Mouse (Mus musculus) stomach, embryonic 16.5 days (tissue): ENCODE results near the gene Gm5640. TPM values are rescaled to one million over a fixed set of nuclear protein-coding genes. Genes with fewer than 3 reads are reported as not detected.
"Not testable (repeated sequence)": the region's sequence is repeated elsewhere in the genome, so short reads cannot be mapped to it uniquely, and the experiment has no call there.

Experiments
- ATAC-seq: fragments of 200-750 bp; cut with Nextera tagmentation; 2 replicates; pipeline ENCODE4 v1.8.0; 2017; ENCODE audit warnings: moderate number of reproducible peaks, moderate TSS enrichment; ENCODE audit not compliant: insufficient read depth, low FRiP score
- H3K27ac ChIP-seq: fragments of 300-500 bp; sonication (generic); 2 replicates; pipeline ENCODE4 v1.5.1; 2014; ENCODE audit warnings: low read length
- H3K27me3 ChIP-seq: fragments of 300-500 bp; sonication (generic); 2 replicates; pipeline ENCODE4 v1.6.1; 2014; ENCODE audit warnings: low read length, control low read depth, mixed read lengths; ENCODE audit not compliant: control insufficient read depth, insufficient read depth
- H3K36me3 ChIP-seq: fragments of 300-500 bp; sonication (generic); 2 replicates; pipeline ENCODE4 v1.6.1; 2014; ENCODE audit warnings: low read length; ENCODE audit not compliant: control insufficient read depth, insufficient read depth
- H3K4me1 ChIP-seq: fragments of 300-500 bp; sonication (generic); 2 replicates; pipeline ENCODE4 v1.6.1; 2014; ENCODE audit warnings: low read length, control low read depth, mixed read lengths; ENCODE audit not compliant: control insufficient read depth, insufficient read depth
- H3K4me2 ChIP-seq: fragments of 300-500 bp; sonication (generic); 2 replicates; pipeline ENCODE4 v1.6.1; 2014; ENCODE audit warnings: low read depth, low read length, mixed read lengths
- H3K4me3 ChIP-seq: fragments of 300-500 bp; sonication (generic); replicated peaks from 2 replicates; pipeline ENCODE4 v1.5.1; 2014; ENCODE audit warnings: mild to moderate bottlenecking, low read length
- H3K9ac ChIP-seq: fragments of 300-500 bp; sonication (generic); 2 replicates; pipeline ENCODE4 v1.6.1; 2014; ENCODE audit warnings: low read length
- H3K9me3 ChIP-seq: fragments of 300-500 bp; sonication (generic); replicated peaks from 2 replicates; pipeline ENCODE4 v1.6.1; 2016; ENCODE audit warnings: low read length, control low read depth; ENCODE audit not compliant: control insufficient read depth
- WGBS: fragments of 180-500 bp; shearing (Covaris S2); extraction: QIAGEN DNeasy Blood & Tissue Kit; methylation state at CpG from one replicate; pipeline ENCODE4 v1.1.7; 2014; 5-methylcytosine and 5-hydroxymethylcytosine counted together
- polyA plus RNA-seq: library from polyadenylated mRNA; unstranded; fragments of >200 nt; fragmentation: Nextera tagmentation; extraction: Ambion mirVana; gene quantifications from 2 replicates; pipeline ENCODE4 v1.2.1, GENCODE M21; 2015

Gm5640 gene
- polyA plus RNA-seq: not detected in 2 replicates

DNA sequence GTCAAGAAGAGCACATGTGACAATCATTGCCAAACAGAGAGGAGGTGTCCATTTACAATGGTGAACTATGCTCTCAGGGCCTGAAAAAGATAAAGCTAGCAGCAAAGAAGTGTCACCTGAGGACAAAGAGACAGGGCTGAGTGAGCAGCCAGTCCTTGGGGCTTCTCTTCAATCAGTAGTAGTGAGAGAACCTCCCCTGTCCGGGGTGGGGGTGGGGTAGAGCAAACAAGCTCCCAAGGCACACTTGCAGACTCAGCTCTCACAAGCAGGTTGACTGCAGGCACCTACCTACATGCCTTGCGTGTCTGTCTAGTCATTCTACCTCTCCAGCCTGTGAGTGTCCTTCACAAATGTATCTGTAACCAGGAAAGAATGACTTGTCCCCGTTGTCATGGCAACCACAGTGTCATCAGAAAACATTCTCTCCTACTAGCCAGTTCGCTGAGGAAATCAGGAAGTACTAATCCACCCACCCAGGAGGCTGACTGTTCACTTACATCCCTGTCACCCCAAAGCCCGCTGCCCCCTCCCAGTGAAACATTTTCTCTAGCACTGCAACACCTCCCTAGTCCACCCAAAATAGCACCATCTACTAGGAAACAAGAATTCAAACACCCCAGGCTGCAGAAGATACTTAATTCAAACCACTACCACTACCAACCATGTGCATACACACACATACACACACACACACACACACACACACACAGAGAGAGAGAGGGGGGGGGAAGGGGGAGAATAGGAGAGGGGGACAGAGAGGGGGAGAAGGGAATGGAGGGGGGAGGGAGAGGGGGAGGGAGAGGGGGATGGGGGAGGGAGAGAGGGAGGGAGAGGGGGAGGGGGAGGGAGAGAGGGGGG, at the start of gene Gm5640:
Gm5640 (minus strand) TSS at position 170 of the 858 bp plus-strand sequence.
- not testable (repeated sequence) for H3K9ac ChIP-seq, H3K4me3 ChIP-seq, H3K27ac ChIP-seq, H3K4me1 ChIP-seq, ATAC-seq, H3K27me3 ChIP-seq, H3K9me3 ChIP-seq, H3K4me2 ChIP-seq, H3K36me3 ChIP-seq
- 49% methylated on average over 2 of the region's 5 CpGs for WGBS

DNA sequence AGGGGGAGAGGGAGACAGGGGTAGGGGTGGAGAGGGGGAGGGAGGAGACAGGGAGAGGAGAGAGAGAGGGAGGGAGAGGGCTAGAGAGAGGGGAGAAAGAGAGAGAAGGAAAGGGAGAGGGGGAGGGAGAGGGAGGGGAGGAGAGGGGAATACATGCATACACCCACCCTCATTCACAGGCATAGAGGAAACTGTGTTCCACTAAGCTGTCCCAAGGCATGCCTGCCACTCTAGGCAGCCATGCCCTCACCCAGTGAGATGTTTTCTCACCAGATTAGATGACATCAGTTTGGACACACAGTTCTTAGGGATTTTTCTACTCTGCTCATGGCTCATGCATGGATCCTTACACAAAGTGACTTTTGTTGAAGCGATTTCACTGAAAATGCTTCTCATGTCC, 958 bp upstream of the Gm5640 start:
- no CpG with 5 or more reads among the region's 1 CpGs for WGBS
- H3K27ac ChIP-seq, H3K4me3 ChIP-seq, ATAC-seq, H3K27me3 ChIP-seq, H3K9me3 ChIP-seq, H3K36me3 ChIP-seq, H3K9ac ChIP-seq, H3K4me2 ChIP-seq, H3K4me1 ChIP-seq: not testable (repeated sequence)

DNA sequence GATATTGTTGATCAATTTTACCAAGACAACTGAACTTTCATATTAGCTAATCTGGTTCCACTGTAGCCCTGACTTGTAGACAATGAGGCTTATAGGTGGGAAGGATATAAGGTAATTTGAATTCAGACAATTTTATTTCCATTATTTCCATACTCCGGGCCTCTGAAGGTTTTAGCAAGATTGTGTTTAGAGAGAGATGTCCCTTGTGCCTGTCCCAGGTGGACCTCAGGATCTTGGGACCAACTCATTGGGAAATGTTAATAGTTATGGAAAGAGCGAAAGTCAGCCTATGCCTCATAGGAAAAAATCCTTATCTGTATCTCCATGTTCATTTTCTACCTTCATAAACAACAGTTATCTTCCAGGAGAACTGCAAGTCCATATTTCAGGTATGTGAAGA, 53.1 kb downstream of the Gm5640 start, which contains the start of gene Olfr1325:
Olfr1325 (plus strand) TSS at position 301 of the 400 bp plus-strand sequence.
- no peaks in the 10 kb centered on the region for H3K4me1 ChIP-seq
- H3K4me3 ChIP-seq: no peak within 1 kb of the TSS
- no peaks in the 10 kb centered on the region for H3K36me3 ChIP-seq
- no peaks in the 10 kb centered on the region for H3K9me3 ChIP-seq
- WGBS: 79% methylated on average over 2 of the region's 2 CpGs
- ATAC-seq: no peak
- H3K4me2 ChIP-seq: no peak within 1 kb of the TSS
- no peak within 1 kb of the TSS for H3K9ac ChIP-seq
- no peaks in the 10 kb centered on the region for H3K27me3 ChIP-seq
- no peak within 1 kb of the TSS for H3K27ac ChIP-seq

Other genes starting within 250 kb of the Gm5640 start
- gene G6pdx, start 216.4 kb downstream of the Gm5640 start, polyA plus RNA-seq: 84.5 and 109 TPM in 2 replicates
- not detected in 2 replicates for gene Gm6880, start 164.2 kb downstream of the Gm5640 start, polyA plus RNA-seq
- not detected in 2 replicates for gene Olfr1326-ps1, start 70.7 kb downstream of the Gm5640 start, polyA plus RNA-seq
- not detected in 2 replicates for gene Olfr1325, start 53.0 kb downstream of the Gm5640 start, polyA plus RNA-seq
- not detected in 2 replicates for gene Gm6890, start 95.3 kb upstream of the Gm5640 start, polyA plus RNA-seq
- not detected in 2 replicates for gene Gm5936, start 191.6 kb upstream of the Gm5640 start, polyA plus RNA-seq